Mouse (Mus musculus): Measurements from ENCODE around the gene Sox5.

GRCm38 (mm10) chr6:144751581-144751980, 30.2 kb downstream of the Sox5 start:
- TF ChIP-seq CTCF (IDR thresholded peaks at IDR 0.05; ENCODE audit: extremely low read depth, insufficient read depth, insufficient read length, insufficient replicate concordance) (no peak), POLR2A (IDR thresholded peaks at IDR 0.05; ENCODE audit: low read depth, low read length) (no peak)

All from spleen, adult 2 months (tissue).